Mouse (Mus musculus) G1E (cell line): ENCODE results near the gene Dnase1l3. TPM values are rescaled to one million over a fixed set of nuclear protein-coding genes. Genes with fewer than 3 reads are reported as not detected.

Experiments used
- ATAC-seq: 2 replicates; pipeline ENCODE4 v1.8.0; 2016; ENCODE audit warnings: mild to moderate bottlenecking; ENCODE audit not compliant: insufficient number of reproducible peaks, poor library complexity, low FRiP score, severe bottlenecking; ENCODE audit errors: extremely low read depth
- DNase-seq: peaks from one replicate; pipeline ENCODE4 v3.0.0; 2012; ENCODE audit warnings: low spot score
- H3K27me3 ChIP-seq: 2 replicates; pipeline ENCODE4 v1.6.1; 2012; ENCODE audit warnings: mild to moderate bottlenecking, low read length, inconsistent platforms; ENCODE audit not compliant: insufficient read depth
- H3K36me3 ChIP-seq: replicated peaks from 2 replicates; pipeline ENCODE3; 2012; ENCODE audit warnings: mild to moderate bottlenecking, inconsistent platforms
- H3K4me1 ChIP-seq: 2 replicates; pipeline ENCODE4 v1.6.1; 2012; ENCODE audit warnings: low read depth, low read length, inconsistent platforms, mixed read lengths; ENCODE audit not compliant: insufficient read depth
- H3K4me3 ChIP-seq: 2 replicates; pipeline ENCODE4 v1.5.1; 2012; ENCODE audit warnings: low read depth, mild to moderate bottlenecking, inconsistent platforms, low read length, moderate library complexity, mixed read lengths
- H3K9me3 ChIP-seq: replicated peaks from 2 replicates; pipeline ENCODE4 v1.6.1; 2012; ENCODE audit warnings: inconsistent platforms
- CTCF ChIP-seq: IDR thresholded peaks from 2 replicates; pipeline ENCODE4 v1.5.1; 2012; ENCODE audit warnings: low read depth, low read length, inconsistent platforms, mixed read lengths
- GATA1 ChIP-seq: IDR thresholded peaks from 2 replicates; pipeline ENCODE4 v1.6.1; 2012; ENCODE audit warnings: borderline replicate concordance, low read length, inconsistent platforms, mixed read lengths
- GATA2 ChIP-seq: IDR thresholded peaks from 2 replicates; pipeline ENCODE4 v1.6.1; 2012; ENCODE audit warnings: low read depth, low read length, inconsistent platforms, borderline replicate concordance
- POLR2AphosphoS5 ChIP-seq: IDR thresholded peaks from 2 replicates; pipeline ENCODE4 v1.6.1; 2012; ENCODE audit warnings: low read depth, low read length, inconsistent platforms; ENCODE audit not compliant: insufficient replicate concordance
- TAL1 ChIP-seq: conservative IDR thresholded peaks from 2 replicates; pipeline ENCODE4 v1.6.1; 2012; ENCODE audit warnings: low read depth, low read length, inconsistent platforms, mixed read lengths
- polyA plus RNA-seq: library from polyadenylated mRNA; stranded (reverse); fragments of >175 nt; gene quantifications from 2 replicates; pipeline ENCODE4 v1.2.3, GENCODE M21; 2012
- total RNA-seq, 2 experiments: library from RNA; stranded (forward) in 1 of 2; stranded (reverse) in 1 of 2; fragments of 200-1000 nt in 1 of 2; fragments of >200 nt in 1 of 2; fragmentation: Nextera tagmentation in 1 of 2; gene quantifications; 2 replicates each; pipeline ENCODE4 v1.2.3; 2014 to 2017

The Dnase1l3 gene
- total and polyA plus RNA-seq, 3 experiments, result 0.05 TPM; not detected in 2

- ATAC-seq (no peak), DNase-seq (no peak)
- Histone ChIP-seq H3K27me3 (peaks cover 12% of the 10 kb centered on the region), H3K4me3 (no peak overlapping the region), H3K4me1 (peaks cover 6% of the 10 kb centered on the region; the same call in 1 of the 2 replicates), H3K9me3 (no peaks in the 10 kb centered on the region), H3K36me3 (no peaks in the 10 kb centered on the region)
- TF ChIP-seq GATA1, result no peak
- no peak for TF ChIP-seq POLR2AphosphoS5
- TF ChIP-seq TAL1, result no peak
- TF ChIP-seq CTCF, result no peak
- TF ChIP-seq GATA2, result no peak
Observed at GRCm38 (mm10) chr14:8038150-8038549, 43.8 kb upstream of the Dnase1l3 start.

GRCm38 (mm10) chr14:8036406-8036805 lies 42.0 kb upstream of the Dnase1l3 start:
- DNase-seq (no peak), ATAC-seq (no peak)
- H3K27me3 ChIP-seq, result peaks cover 11% of the 10 kb centered on the region
- peaks cover 6% of the 10 kb centered on the region; the same call in 1 of the 2 replicates for H3K4me1 ChIP-seq
- H3K36me3 ChIP-seq, result no peaks in the 10 kb centered on the region
- no peaks in the 10 kb centered on the region for H3K9me3 ChIP-seq
- TF ChIP-seq GATA1 (no peak), TAL1 (no peak), POLR2AphosphoS5 (no peak), CTCF (no peak), GATA2 (no peak)
- no peak overlapping the region for H3K4me3 ChIP-seq

- Histone ChIP-seq H3K9me3 (no peaks in the 10 kb centered on the region), H3K4me1 (peaks cover 4% of the 10 kb centered on the region; the same call in 1 of the 2 replicates), H3K36me3 (no peaks in the 10 kb centered on the region), H3K27me3 (peaks cover 10% of the 10 kb centered on the region), H3K4me3 (no peak overlapping the region)
- DNase-seq (no peak), ATAC-seq (no peak)
- TF ChIP-seq POLR2AphosphoS5 (no peak), CTCF (no peak)
Observed at GRCm38 (mm10) chr14:8035951-8036350, 41.6 kb upstream of the Dnase1l3 start.

- H3K9me3 ChIP-seq, result no peaks in the 10 kb centered on the region
- no peak for DNase-seq
- no peak overlapping the region for H3K4me3 ChIP-seq
- H3K36me3 ChIP-seq, result no peaks in the 10 kb centered on the region
- ATAC-seq, result no peak
- no peaks in the 10 kb centered on the region; the same call in 1 of the 2 replicates for H3K4me1 ChIP-seq
- TF ChIP-seq GATA1 (no peak), POLR2AphosphoS5 (no peak), CTCF (no peak), GATA2 (no peak), TAL1 (no peak)
- H3K27me3 ChIP-seq, result peaks cover 10% of the 10 kb centered on the region
Observed at GRCm38 (mm10) chr14:8034561-8034960, 40.2 kb upstream of the Dnase1l3 start.

GRCm38 (mm10) chr14:8032087-8032944 lies 37.9 kb upstream of the Dnase1l3 start:
- H3K4me1 ChIP-seq, result no peaks in the 10 kb centered on the region; the same call in 1 of the 2 replicates
- no peaks in the 10 kb centered on the region for H3K9me3 ChIP-seq
- no peak overlapping the region for H3K4me3 ChIP-seq
- TF ChIP-seq GATA2 (no peak), GATA1 (no peak), TAL1 (no peak), CTCF (no peak), POLR2AphosphoS5 (no peak)
- no peak for DNase-seq
- no peak for ATAC-seq
- H3K36me3 ChIP-seq, result no peaks in the 10 kb centered on the region
- H3K27me3 ChIP-seq, result peaks cover 10% of the 10 kb centered on the region

- ATAC-seq (no peak), DNase-seq (no peak)
- Histone ChIP-seq H3K4me3 (no peak overlapping the region), H3K4me1 (no peaks in the 10 kb centered on the region), H3K9me3 (no peaks in the 10 kb centered on the region), H3K27me3 (peaks cover 3% of the 10 kb centered on the region; the same call in 1 of the 2 replicates), H3K36me3 (no peaks in the 10 kb centered on the region)
- no peak for TF ChIP-seq GATA1
- no peak for TF ChIP-seq GATA2
Observed at GRCm38 (mm10) chr14:8030535-8030934, 36.2 kb upstream of the Dnase1l3 start.
